Mouse (Mus musculus) kidney, adult 11 months (tissue): ENCODE results near the gene Npr1.
A peak's percentile ranks its signal among the peaks of the same experiment; 100 is the strongest.

Experiments
- DNase-seq: peaks from one replicate; pipeline ENCODE4 v3.0.0; 2022

Npr1 gene

GRCm38 (mm10) chr3:90465686-90466310, at the start of gene Npr1:
Gene Npr1, minus strand, starts transcription at chr3:90465866.
- DNase-seq = peak; percentile 53

GRCm38 (mm10) chr3:90515242-90515641, 49.6 kb upstream of the Npr1 start:
- DNase-seq = peak; percentile 46

GRCm38 (mm10) chr3:90514691-90515090, 49.0 kb upstream of the Npr1 start:
- DNase-seq = peak; percentile 77

- DNase-seq = peak; percentile 91
Measured at GRCm38 (mm10) chr3:90513796-90514590, 48.3 kb upstream of the Npr1 start, which contains the start of the genes S100a1 and S100a13. Gene S100a1, minus strand, starts transcription at chr3:90514392. Gene S100a13, plus strand, starts transcription at chr3:90514435.

GRCm38 (mm10) chr3:90512948-90513642, 47.4 kb upstream of the Npr1 start:
- no peak for DNase-seq

- no peak for DNase-seq
Measured at GRCm38 (mm10) chr3:90512276-90512675, 46.6 kb upstream of the Npr1 start.

- no peak for DNase-seq
Measured at GRCm38 (mm10) chr3:90509747-90510123, 44.1 kb upstream of the Npr1 start.

- peak; percentile 98 for DNase-seq
Measured at GRCm38 (mm10) chr3:90508950-90509746, 43.5 kb upstream of the Npr1 start, which contains the start of gene Chtop. Gene Chtop, minus strand, starts transcription at chr3:90509498.

GRCm38 (mm10) chr3:90508287-90508949, 42.8 kb upstream of the Npr1 start:
- no peak for DNase-seq

- no peak for DNase-seq
Measured at GRCm38 (mm10) chr3:90506362-90506761, 40.7 kb upstream of the Npr1 start.

- no peak for DNase-seq
Measured at GRCm38 (mm10) chr3:90505216-90505615, 39.5 kb upstream of the Npr1 start.

- DNase-seq = no peak
Measured at GRCm38 (mm10) chr3:90503444-90503843, 37.8 kb upstream of the Npr1 start.

GRCm38 (mm10) chr3:90497597-90497996, 31.9 kb upstream of the Npr1 start:
- no peak for DNase-seq

GRCm38 (mm10) chr3:90495850-90496525, 30.3 kb upstream of the Npr1 start:
- DNase-seq = no peak

GRCm38 (mm10) chr3:90493831-90494540, 28.3 kb upstream of the Npr1 start:
- DNase-seq = no peak

- peak; percentile 50 for DNase-seq
Measured at GRCm38 (mm10) chr3:90491350-90491749, 25.7 kb upstream of the Npr1 start.

- DNase-seq = peak; percentile 97
Measured at GRCm38 (mm10) chr3:90490696-90491256, 25.1 kb upstream of the Npr1 start, which contains the start of gene Snapin. Gene Snapin, minus strand, starts transcription at chr3:90491033.

GRCm38 (mm10) chr3:90488576-90488975, 22.9 kb upstream of the Npr1 start:
- no peak for DNase-seq

GRCm38 (mm10) chr3:90486998-90487397, 21.3 kb upstream of the Npr1 start:
- DNase-seq = no peak
